Mouse (Mus musculus) lung, embryonic 14.5 days (tissue): ENCODE data around the gene Trpv5. TPM values are rescaled to one million over a fixed set of nuclear protein-coding genes. Genes with fewer than 3 reads are reported as not detected.
A peak's percentile ranks its signal among the peaks of the same experiment; 100 is the strongest.

Source experiments
- ATAC-seq: fragments of 200-750 bp; cut with Nextera tagmentation; 2 replicates; pipeline ENCODE4 v1.8.0; 2017; ENCODE audit warnings: mild to moderate bottlenecking, moderate TSS enrichment, moderate library complexity; ENCODE audit not compliant: insufficient read depth
- DNase-seq: peaks from one replicate; pipeline ENCODE4 v3.0.0-alpha.2; 2015
- H3K27ac ChIP-seq: fragments of 300-500 bp; sonication (generic); 2 replicates; pipeline ENCODE4 v1.5.1; 2014; ENCODE audit warnings: low read depth, mild to moderate bottlenecking, moderate library complexity
- H3K27me3 ChIP-seq: fragments of 300-500 bp; sonication (generic); 2 replicates; pipeline ENCODE4 v1.6.1; 2014; ENCODE audit warnings: low read length, control low read depth; ENCODE audit not compliant: insufficient read depth
- H3K36me3 ChIP-seq: fragments of 300-500 bp; sonication (generic); 2 replicates; pipeline ENCODE4 v1.6.1; 2014; ENCODE audit warnings: control low read depth; ENCODE audit not compliant: insufficient read depth
- H3K4me1 ChIP-seq: fragments of 300-500 bp; sonication (generic); 2 replicates; pipeline ENCODE4 v1.6.1; 2014; ENCODE audit warnings: antibody characterized with exemption, control low read depth; ENCODE audit not compliant: insufficient read depth
- H3K4me2 ChIP-seq: fragments of 300-500 bp; sonication (generic); 2 replicates; pipeline ENCODE4 v1.6.1; 2014; ENCODE audit warnings: mild to moderate bottlenecking
- H3K4me3 ChIP-seq: fragments of 300-500 bp; sonication (generic); 2 replicates; pipeline ENCODE4 v1.5.1; 2014; ENCODE audit warnings: low read depth, low read length
- H3K9ac ChIP-seq: fragments of 300-500 bp; sonication (generic); 2 replicates; pipeline ENCODE4 v1.6.1; 2014
- H3K9me3 ChIP-seq: fragments of 300-500 bp; sonication (generic); 2 replicates; pipeline ENCODE4 v1.6.1; 2016; ENCODE audit warnings: low read depth, low read length, control low read depth
- CTCF ChIP-seq: IDR thresholded peaks from 2 replicates; pipeline ENCODE4 v1.5.1; 2016; ENCODE audit warnings: antibody characterized with exemption, low read depth
- WGBS: fragments of 180-500 bp; shearing (Covaris S2); extraction: QIAGEN DNeasy Blood & Tissue Kit; methylation state at CpG from one replicate; pipeline ENCODE4 v1.1.7; 2014; 5-methylcytosine and 5-hydroxymethylcytosine counted together
- polyA plus RNA-seq: library from polyadenylated mRNA; unstranded; fragments of >200 nt; fragmentation: Nextera tagmentation; extraction: Ambion mirVana; gene quantifications from 2 replicates; pipeline ENCODE4 v1.2.1, GENCODE M21; 2014

Trpv5 gene
- polyA plus RNA-seq, 1 experiment from 2014 or later: not detected

GRCm38 (mm10) chr6:41630791-41631190 is 49.8 kb downstream of the Trpv5 start:
- Histone ChIP-seq H3K36me3 (no peaks in the 10 kb centered on the region), H3K4me3 (no peak overlapping the region), H3K4me1 (no peaks in the 10 kb centered on the region), H3K27me3 (no peaks in the 10 kb centered on the region), H3K9ac (no peak overlapping the region), H3K27ac (no peak overlapping the region), H3K4me2 (no peak overlapping the region), H3K9me3 (no peaks in the 10 kb centered on the region)
- ATAC-seq (no peak), DNase-seq (no peak)
- WGBS: 53% methylated on average over 2 of the region's 2 CpGs
- TF ChIP-seq CTCF: peak; percentile 27; the same call in 1 of the 2 replicates

- H3K36me3 ChIP-seq: no peaks in the 10 kb centered on the region
- TF ChIP-seq CTCF: no peak
- H3K4me1 ChIP-seq: no peaks in the 10 kb centered on the region
- H3K27me3 ChIP-seq: no peaks in the 10 kb centered on the region
- no peak overlapping the region for H3K27ac ChIP-seq
- DNase-seq (no peak), ATAC-seq (no peak)
- H3K4me3 ChIP-seq: no peak overlapping the region
- 50% methylated on average over 1 of the region's 1 CpGs for WGBS
- H3K9me3 ChIP-seq: no peaks in the 10 kb centered on the region
- no peak overlapping the region for H3K9ac ChIP-seq
- no peak overlapping the region for H3K4me2 ChIP-seq
Observed at GRCm38 (mm10) chr6:41628180-41628579, 52.4 kb downstream of the Trpv5 start.

DNA sequence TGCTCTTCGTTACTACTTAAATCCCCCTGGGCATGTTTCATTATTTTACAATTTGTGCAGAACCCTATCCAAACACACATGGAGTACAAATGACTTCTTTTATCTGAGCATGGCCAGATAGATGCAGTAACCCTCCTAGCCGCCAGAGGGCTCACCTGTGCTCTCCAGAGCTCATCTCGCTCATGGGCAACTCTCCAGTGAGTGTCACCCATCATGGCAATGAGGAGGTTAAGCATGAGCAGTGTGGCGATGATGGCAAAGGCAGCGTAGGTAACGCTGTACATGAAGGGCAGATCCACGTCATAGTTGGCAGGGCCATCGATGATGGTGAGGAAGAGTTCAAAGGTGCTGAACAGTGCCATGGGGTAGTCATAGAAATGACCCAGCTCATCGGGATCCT is 57.9 kb downstream of the Trpv5 start:
- no peak for ATAC-seq
- DNase-seq: peak; percentile 24

DNA sequence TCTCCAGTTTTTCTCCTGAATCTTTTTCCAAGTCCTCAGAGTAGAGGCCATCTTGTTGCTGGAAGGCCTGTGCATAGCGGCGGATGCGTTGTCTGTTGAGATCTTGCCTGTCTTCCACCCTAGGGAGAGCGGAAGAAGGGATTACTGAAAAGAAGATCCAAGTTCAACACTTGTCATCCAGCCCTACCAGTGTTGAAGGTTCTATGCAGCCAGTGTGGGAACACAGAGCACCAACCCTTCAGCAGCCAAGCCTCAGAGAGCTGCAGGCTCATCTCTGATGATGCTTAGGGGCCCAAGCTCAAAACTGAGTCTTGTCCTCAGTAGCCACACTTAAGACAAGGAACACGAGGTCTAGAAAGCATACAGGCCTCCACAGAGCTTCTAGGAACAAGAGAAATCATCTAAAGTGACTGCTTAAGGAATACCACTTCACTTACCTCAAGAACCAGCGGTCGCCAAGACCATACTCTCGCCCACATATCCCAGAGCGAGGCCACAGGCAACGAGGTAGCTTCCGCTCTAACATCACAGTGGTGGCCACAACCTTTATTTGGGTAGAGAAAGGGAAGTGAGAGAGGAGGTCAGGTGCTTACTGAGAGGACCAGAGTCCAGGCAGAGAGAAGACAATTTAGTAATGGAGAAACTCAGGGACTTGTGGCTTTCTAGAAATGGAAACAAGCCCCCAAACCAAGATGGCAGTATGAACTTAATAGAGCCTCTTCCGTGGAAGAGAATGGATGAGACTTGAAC is 59.2 kb downstream of the Trpv5 start:
- Histone ChIP-seq H3K4me3 (no peak overlapping the region), H3K27me3 (no peaks in the 10 kb centered on the region), H3K4me1 (no peaks in the 10 kb centered on the region), H3K9ac (no peak overlapping the region), H3K4me2 (no peak overlapping the region), H3K36me3 (no peaks in the 10 kb centered on the region), H3K9me3 (no peaks in the 10 kb centered on the region), H3K27ac (no peak overlapping the region)
- WGBS: 85% methylated on average over 12 of the region's 12 CpGs
- DNase-seq: no peak
- ATAC-seq: no peak
- no peak for TF ChIP-seq CTCF

More for the DNA sequence above, 57.9 kb downstream of the Trpv5 start:
- H3K36me3 ChIP-seq: no peaks in the 10 kb centered on the region
- H3K9me3 ChIP-seq: no peaks in the 10 kb centered on the region
- H3K27me3 ChIP-seq: no peaks in the 10 kb centered on the region
- peak; percentile 61 for TF ChIP-seq CTCF
- no peaks in the 10 kb centered on the region for H3K4me1 ChIP-seq
- H3K27ac ChIP-seq: no peak overlapping the region
- no peak overlapping the region for H3K9ac ChIP-seq
- no peak overlapping the region for H3K4me3 ChIP-seq
- H3K4me2 ChIP-seq: no peak overlapping the region
- 65% methylated on average over 9 of the region's 9 CpGs for WGBS

- ATAC-seq: no peak
- whole genome bisulfite sequencing: 85% methylated on average over 9 of the region's 9 CpGs
- H3K36me3 ChIP-seq: no peaks in the 10 kb centered on the region
- H3K27ac ChIP-seq: no peak overlapping the region
- no peak overlapping the region for H3K9ac ChIP-seq
- DNase-seq: no peak
- no peak overlapping the region for H3K4me3 ChIP-seq
- H3K9me3 ChIP-seq: no peaks in the 10 kb centered on the region
- H3K4me2 ChIP-seq: no peak overlapping the region
- TF ChIP-seq CTCF: no peak
- no peaks in the 10 kb centered on the region for H3K27me3 ChIP-seq
- no peaks in the 10 kb centered on the region for H3K4me1 ChIP-seq
Observed at GRCm38 (mm10) chr6:41620173-41620798, 60.3 kb downstream of the Trpv5 start.

DNA sequence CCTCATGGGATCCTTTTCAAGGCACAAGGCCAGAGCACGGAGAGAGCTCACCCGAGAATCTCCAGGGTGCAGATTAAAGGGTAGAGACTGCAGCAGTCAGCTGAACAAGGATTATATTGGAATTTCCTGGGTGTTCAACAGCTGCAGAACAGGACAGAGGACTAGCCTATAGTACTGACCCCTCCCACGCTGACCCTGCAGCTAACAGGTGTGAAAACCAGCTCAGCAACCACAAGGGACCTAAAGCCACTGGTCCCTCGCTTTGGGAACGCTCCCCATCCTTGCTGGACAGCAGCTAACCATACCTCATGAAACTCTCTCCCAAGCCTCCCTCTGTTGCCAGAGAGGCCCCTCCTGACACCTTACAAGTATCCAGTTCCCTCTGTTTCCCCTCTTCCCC is 72.9 kb downstream of the Trpv5 start:
- DNase-seq: no peak
- no peak for ATAC-seq
- no peaks in the 10 kb centered on the region for H3K4me1 ChIP-seq
- no peaks in the 10 kb centered on the region for H3K9me3 ChIP-seq
- no peaks in the 10 kb centered on the region for H3K36me3 ChIP-seq
- H3K4me2 ChIP-seq: no peak overlapping the region
- H3K4me3 ChIP-seq: no peak overlapping the region
- no peak for TF ChIP-seq CTCF
- H3K27me3 ChIP-seq: no peaks in the 10 kb centered on the region
- WGBS: 64% methylated on average over 5 of the region's 5 CpGs
- H3K9ac ChIP-seq: no peak overlapping the region
- no peak overlapping the region for H3K27ac ChIP-seq

DNA sequence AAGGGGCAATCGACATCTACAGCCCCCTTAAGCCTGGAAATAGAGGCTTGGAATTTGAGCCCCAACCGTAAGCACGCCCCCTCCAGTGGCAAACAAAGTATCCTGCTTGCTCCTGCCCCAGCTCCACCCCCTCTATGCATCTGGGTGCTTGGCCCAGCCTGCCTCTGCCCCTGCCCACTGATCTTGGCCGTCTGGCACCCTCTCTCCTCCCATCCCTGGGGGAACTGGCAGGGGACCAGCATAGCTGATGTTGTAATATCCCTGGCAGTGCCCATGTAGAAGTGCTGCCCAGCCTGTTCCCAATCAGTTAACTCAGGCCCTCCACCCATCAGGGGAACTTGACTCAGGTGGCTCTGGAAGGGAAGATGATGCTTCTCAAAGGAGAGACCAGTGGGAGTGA is 74.4 kb downstream of the Trpv5 start:
- peak; percentile 19 for DNase-seq
- Histone ChIP-seq H3K9ac (peak overlapping the region; percentile 68), H3K27ac (no peak overlapping the region), H3K36me3 (no peaks in the 10 kb centered on the region), H3K4me1 (no peaks in the 10 kb centered on the region), H3K27me3 (no peaks in the 10 kb centered on the region), H3K4me2 (peak overlapping the region; percentile 83), H3K4me3 (peak overlapping the region; percentile 61), H3K9me3 (no peaks in the 10 kb centered on the region)
- no peak for TF ChIP-seq CTCF
- WGBS: 6% methylated on average over 4 of the region's 4 CpGs
- no peak for ATAC-seq
